10 mouse cellular contexts compared by ENCODE assay signal in the genomic region with DNA sequence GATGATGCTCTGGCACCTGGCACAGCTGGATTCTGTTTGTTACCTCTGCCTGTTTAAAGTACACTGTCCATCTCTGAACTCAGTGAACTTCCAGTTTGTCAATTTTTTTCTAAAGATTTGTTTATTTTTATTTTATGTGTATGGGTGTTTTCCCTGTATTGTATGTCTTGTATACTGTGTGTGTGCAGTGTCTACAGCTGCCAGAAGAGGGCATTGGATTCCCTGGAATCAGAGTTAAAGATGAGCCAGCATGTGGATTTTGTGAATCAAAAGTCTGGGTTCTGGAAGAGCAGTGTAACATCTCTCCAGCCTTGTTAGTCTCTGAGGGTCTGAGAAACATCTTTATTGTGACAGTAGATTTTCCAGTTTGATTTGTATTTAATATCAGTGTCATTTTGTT. TPM values are rescaled to one million over a fixed set of nuclear protein-coding genes. Genes with fewer than 3 reads are reported as not detected.
A peak's percentile ranks its signal among the peaks of the same experiment; 100 is the strongest.
DNase-seq lines count a peak whose midpoint lies in the region; ATAC-seq and TF ChIP-seq lines count a peak whose summit lies in the region.
"Had no signal": no experiment of that assay in that cellular context is flagged by ENCODE, and none has a peak within 500 bp of the region (broad histone marks: within the 10 kb centered on the region; RNA-seq: fewer than 3 reads in every experiment).

No protein-coding gene starts in this region.

- H3K9me3 ChIP-seq in forebrain, postnatal 0 days (ENCODE audit: low read length) = no peaks in the 10 kb centered on the region
- H3K9me3 ChIP-seq in forebrain, embryonic 11.5 days (ENCODE audit: control insufficient read depth, low read length) = no peaks in the 10 kb centered on the region
- no peaks in the 10 kb centered on the region for H3K9me3 ChIP-seq in liver, embryonic 14.5 days (ENCODE audit: control insufficient read depth, low read length)
- no peaks in the 10 kb centered on the region for H3K9me3 ChIP-seq in liver, embryonic 12.5 days (replicated peaks)
- H3K9me3 ChIP-seq in liver, postnatal 0 days (ENCODE audit: low read length) = no peaks in the 10 kb centered on the region
- H3K9me3 ChIP-seq: embryonic facial prominence, embryonic 15.5 days had no signal

- no peak for TF ChIP-seq EP300 in liver, embryonic 14.5 days (IDR thresholded peaks at IDR 0.05; ENCODE audit: low read depth)
- TF ChIP-seq EP300 in liver, postnatal 0 days (IDR thresholded peaks at IDR 0.05; ENCODE audit: low read depth) = no peak

- DNase-seq in forebrain, postnatal 0 days = peak; percentile 17
- DNase-seq in forebrain, embryonic 11.5 days (ENCODE audit: low spot score) = no peak
- DNase-seq in liver, embryonic 14.5 days (ENCODE audit: low read depth in 3 of 3, low spot score in 3 of 3) = no peak
- peak; percentile 25 for DNase-seq in R1 (ENCODE audit: low read depth, low spot score)
- DNase-seq in liver, postnatal 0 days = no peak
- DNase-seq in neural tube, embryonic 10.5 days (ENCODE audit: extremely low spot score, low spot score) = no peak

- H3K4me3 ChIP-seq in forebrain, postnatal 0 days (ENCODE audit: low read depth, low read length) = no peak overlapping the region
- no peak overlapping the region for H3K4me3 ChIP-seq in forebrain, embryonic 11.5 days (ENCODE audit: low read depth, low read length)
- H3K4me3 ChIP-seq in liver, embryonic 14.5 days (ENCODE audit: insufficient read depth in 1 of 2, low read depth in 2 of 2, low read length in 2 of 2) = no peak overlapping the region
- H3K4me3 ChIP-seq in liver, embryonic 12.5 days = no peak overlapping the region
- no peak overlapping the region for H3K4me3 ChIP-seq in liver, postnatal 0 days (ENCODE audit: low read depth, low read length)
- H3K4me3 ChIP-seq: embryonic facial prominence, embryonic 15.5 days had no signal

- TF ChIP-seq CTCF in forebrain, postnatal 0 days (IDR thresholded peaks at IDR 0.05; ENCODE audit: low read depth) = peak; percentile 62
- TF ChIP-seq CTCF in liver, embryonic 14.5 days (IDR thresholded peaks at IDR 0.05; ENCODE audit: low read depth) = peak; percentile 28; the same call in 1 of the 2 replicates
- peak; percentile 62 for TF ChIP-seq CTCF in liver, postnatal 0 days (IDR thresholded peaks at IDR 0.05; ENCODE audit: low read depth)

- ATAC-seq in forebrain, postnatal 0 days = 0 out of 2 replicates have a peak, but pooled peaks have one; percentile 32
- no peak for ATAC-seq in forebrain, embryonic 11.5 days (replicated peaks; ENCODE audit: low FRiP score)
- no peak for ATAC-seq in liver, embryonic 14.5 days (ENCODE audit: insufficient read depth)
- ATAC-seq in liver, embryonic 12.5 days = no peak
- ATAC-seq in liver, postnatal 0 days = no peak
- no peak for ATAC-seq in monocyte, adult 5-6 weeks (replicated peaks; ENCODE audit: insufficient number of reproducible peaks, low FRiP score, low TSS enrichment, poor library complexity, severe bottlenecking)

- peaks cover 39% of the 10 kb centered on the region for H3K36me3 ChIP-seq in forebrain, postnatal 0 days (ENCODE audit: insufficient read depth)
- peaks cover 7% of the 10 kb centered on the region; the same call in 1 of the 2 replicates for H3K36me3 ChIP-seq in forebrain, embryonic 11.5 days (ENCODE audit: control insufficient read depth, insufficient read depth, low read length)
- peaks cover 19% of the 10 kb centered on the region for H3K36me3 ChIP-seq in liver, embryonic 14.5 days (replicated peaks; ENCODE audit: control insufficient read depth, insufficient read depth, low read depth)
- H3K36me3 ChIP-seq in liver, embryonic 12.5 days = peaks cover 72% of the 10 kb centered on the region
- H3K36me3 ChIP-seq in liver, postnatal 0 days (replicated peaks; ENCODE audit: insufficient read depth, low read length) = peaks cover 24% of the 10 kb centered on the region

- no peak overlapping the region for H3K4me2 ChIP-seq in forebrain, postnatal 0 days (ENCODE audit: low read depth)
- H3K4me2 ChIP-seq in forebrain, embryonic 11.5 days (ENCODE audit: low read depth, low read length, severe bottlenecking) = no peak overlapping the region
- H3K4me2 ChIP-seq in liver, embryonic 14.5 days (ENCODE audit: low read depth) = no peak overlapping the region
- H3K4me2 ChIP-seq in liver, embryonic 12.5 days = no peak overlapping the region
- H3K4me2 ChIP-seq in liver, postnatal 0 days (ENCODE audit: low read depth, low read length) = no peak overlapping the region
- H3K4me2 ChIP-seq: embryonic facial prominence, embryonic 15.5 days had no signal

- no peak overlapping the region for H3K9ac ChIP-seq in forebrain, postnatal 0 days
- H3K9ac ChIP-seq in forebrain, embryonic 11.5 days (ENCODE audit: low read length) = no peak overlapping the region
- H3K9ac ChIP-seq in liver, embryonic 14.5 days (replicated peaks) = no peak overlapping the region
- no peak overlapping the region for H3K9ac ChIP-seq in liver, embryonic 12.5 days
- no peak overlapping the region for H3K9ac ChIP-seq in liver, postnatal 0 days (replicated peaks)
- H3K9ac ChIP-seq: embryonic facial prominence, embryonic 15.5 days had no signal

- H3K27ac ChIP-seq in forebrain, postnatal 0 days (ENCODE audit: low read depth, low read length) = no peak overlapping the region
- H3K27ac ChIP-seq in forebrain, embryonic 11.5 days (ENCODE audit: low read depth, low read length) = no peak overlapping the region
- no peak overlapping the region for H3K27ac ChIP-seq in liver, embryonic 14.5 days
- no peak overlapping the region for H3K27ac ChIP-seq in liver, embryonic 12.5 days
- H3K27ac ChIP-seq in liver, postnatal 0 days (ENCODE audit: low read depth) = no peak overlapping the region
- H3K27ac ChIP-seq: embryonic facial prominence, embryonic 15.5 days had no signal

- no peaks in the 10 kb centered on the region for H3K4me1 ChIP-seq in forebrain, postnatal 0 days (ENCODE audit: insufficient read depth)
- H3K4me1 ChIP-seq in forebrain, embryonic 11.5 days (replicated peaks; ENCODE audit: control insufficient read depth, insufficient read depth, low read length) = no peaks in the 10 kb centered on the region
- H3K4me1 ChIP-seq in liver, embryonic 14.5 days (replicated peaks; ENCODE audit: control insufficient read depth in 2 of 2, insufficient read depth in 2 of 2, low read length in 1 of 2) = no peaks in the 10 kb centered on the region; a peak in 1 of 4 replicates
- peaks cover 14% of the 10 kb centered on the region for H3K4me1 ChIP-seq in liver, embryonic 12.5 days
- H3K4me1 ChIP-seq in liver, postnatal 0 days (ENCODE audit: insufficient read depth) = no peaks in the 10 kb centered on the region
- H3K4me1 ChIP-seq: embryonic facial prominence, embryonic 15.5 days had no signal

- H3K27me3 ChIP-seq in forebrain, postnatal 0 days (ENCODE audit: insufficient read depth, low read length) = no peaks in the 10 kb centered on the region
- H3K27me3 ChIP-seq in forebrain, embryonic 11.5 days (ENCODE audit: control insufficient read depth, insufficient read depth, low read length) = no peaks in the 10 kb centered on the region
- H3K27me3 ChIP-seq in liver, embryonic 14.5 days (ENCODE audit: control insufficient read depth, insufficient read depth, low read length) = no peaks in the 10 kb centered on the region
- H3K27me3 ChIP-seq in liver, embryonic 12.5 days (replicated peaks) = no peaks in the 10 kb centered on the region
- H3K27me3 ChIP-seq in liver, postnatal 0 days (ENCODE audit: insufficient read depth, low read length) = no peaks in the 10 kb centered on the region
- H3K27me3 ChIP-seq: embryonic facial prominence, embryonic 15.5 days had no signal

RNA-seq across cellular contexts. Expression of gene Samd10, which starts 24.4 kb away (rescaled TPM):
- 64.9 and 85.6 TPM in 2 replicates for total RNA-seq in forebrain, postnatal 0 days (2014; rRNA removed)
- 82.6 and 108 TPM in 2 replicates for polyA plus RNA-seq in forebrain, postnatal 0 days (2015; fragmentation: Nextera tagmentation; extraction: Ambion mirVana)
- polyA plus RNA-seq in forebrain, embryonic 11.5 days (2014; fragmentation: Nextera tagmentation; extraction: Ambion mirVana) = 52.0 and 58.5 TPM in 2 replicates
- polyA plus RNA-seq in liver, embryonic 14.5 days (2012; rRNA removed) = 1.6 TPM in 2 replicates
- 1.5 TPM in 2 replicates for polyA plus RNA-seq in liver, embryonic 14.5 days (2014; fragmentation: Nextera tagmentation; extraction: Ambion mirVana)
- polyA plus RNA-seq in liver, embryonic 12.5 days (2016; fragmentation: Nextera tagmentation; extraction: Ambion mirVana) = 2.8 and 3.0 TPM in 2 replicates
- polyA plus RNA-seq in liver, postnatal 0 days (2015; fragmentation: Nextera tagmentation; extraction: Ambion mirVana) = 2.1 and 2.3 TPM in 2 replicates
- total RNA-seq in monocyte, adult 5-6 weeks (2017) = 1.5 to 5.5 TPM (median 4.5 TPM) in 3 replicates

RNA-seq across cellular contexts. Expression of gene Zfp512b, which starts 30.8 kb away (rescaled TPM):
- 74.6 and 75.6 TPM in 2 replicates for total RNA-seq in forebrain, postnatal 0 days (2014; rRNA removed)
- 44.7 and 62.3 TPM in 2 replicates for polyA plus RNA-seq in forebrain, postnatal 0 days (2015; fragmentation: Nextera tagmentation; extraction: Ambion mirVana)
- 53.7 and 60.7 TPM in 2 replicates for polyA plus RNA-seq in forebrain, embryonic 11.5 days (2014; fragmentation: Nextera tagmentation; extraction: Ambion mirVana)
- polyA plus RNA-seq in liver, embryonic 14.5 days (2012; rRNA removed) = 8.8 and 9.5 TPM in 2 replicates
- 4.4 and 6.5 TPM in 2 replicates for polyA plus RNA-seq in liver, embryonic 14.5 days (2014; fragmentation: Nextera tagmentation; extraction: Ambion mirVana)
- 22.2 and 23.4 TPM in 2 replicates for polyA plus RNA-seq in liver, embryonic 12.5 days (2016; fragmentation: Nextera tagmentation; extraction: Ambion mirVana)
- polyA plus RNA-seq in liver, postnatal 0 days (2015; fragmentation: Nextera tagmentation; extraction: Ambion mirVana) = 8.9 and 10.5 TPM in 2 replicates
- 6.6 to 20.6 TPM (median 10.2 TPM) in 3 replicates for total RNA-seq in monocyte, adult 5-6 weeks (2017)

RNA-seq across cellular contexts. Expression of gene Prpf6, which starts 31.7 kb away (rescaled TPM):
- total RNA-seq in forebrain, postnatal 0 days (2014; rRNA removed) = 45.8 and 49.6 TPM in 2 replicates
- polyA plus RNA-seq in forebrain, postnatal 0 days (2015; fragmentation: Nextera tagmentation; extraction: Ambion mirVana) = 43.7 and 46.5 TPM in 2 replicates
- 76.5 and 82.4 TPM in 2 replicates for polyA plus RNA-seq in forebrain, embryonic 11.5 days (2014; fragmentation: Nextera tagmentation; extraction: Ambion mirVana)
- 9.5 and 15.7 TPM in 2 replicates for polyA plus RNA-seq in liver, embryonic 14.5 days (2012; rRNA removed)
- polyA plus RNA-seq in liver, embryonic 14.5 days (2014; fragmentation: Nextera tagmentation; extraction: Ambion mirVana) = 22.3 and 25.9 TPM in 2 replicates
- 45.6 and 48.2 TPM in 2 replicates for polyA plus RNA-seq in liver, embryonic 12.5 days (2016; fragmentation: Nextera tagmentation; extraction: Ambion mirVana)
- 16.7 and 17.5 TPM in 2 replicates for polyA plus RNA-seq in liver, postnatal 0 days (2015; fragmentation: Nextera tagmentation; extraction: Ambion mirVana)
- total RNA-seq in monocyte, adult 5-6 weeks (2017) = 65.7 to 104 TPM (median 96.6 TPM) in 3 replicates

RNA-seq across cellular contexts. Expression of gene Gm29797, which starts 33.4 kb away (rescaled TPM):
- total RNA-seq in forebrain, postnatal 0 days (2014; rRNA removed) = not detected in 2 replicates
- not detected in 2 replicates for polyA plus RNA-seq in forebrain, postnatal 0 days (2015; fragmentation: Nextera tagmentation; extraction: Ambion mirVana)
- not detected in 2 replicates for polyA plus RNA-seq in forebrain, embryonic 11.5 days (2014; fragmentation: Nextera tagmentation; extraction: Ambion mirVana)
- polyA plus RNA-seq in liver, embryonic 14.5 days (2012; rRNA removed) = 0.08 and 0.09 TPM in 2 replicates
- 0.14 TPM in 1 of 2 replicates, not detected in the other for polyA plus RNA-seq in liver, embryonic 14.5 days (2014; fragmentation: Nextera tagmentation; extraction: Ambion mirVana)
- not detected in 2 replicates for polyA plus RNA-seq in liver, embryonic 12.5 days (2016; fragmentation: Nextera tagmentation; extraction: Ambion mirVana)
- polyA plus RNA-seq in liver, postnatal 0 days (2015; fragmentation: Nextera tagmentation; extraction: Ambion mirVana) = not detected in 2 replicates
- total RNA-seq in monocyte, adult 5-6 weeks (2017) = not detected in 3 replicates
- polyA plus RNA-seq: testis, adult 2 months had no signal

RNA-seq across cellular contexts. Expression of gene Uckl1, which starts 38.7 kb away (rescaled TPM):
- 55.8 and 59.1 TPM in 2 replicates for total RNA-seq in forebrain, postnatal 0 days (2014; rRNA removed)
- 42.7 and 43.0 TPM in 2 replicates for polyA plus RNA-seq in forebrain, postnatal 0 days (2015; fragmentation: Nextera tagmentation; extraction: Ambion mirVana)
- 51.0 and 51.5 TPM in 2 replicates for polyA plus RNA-seq in forebrain, embryonic 11.5 days (2014; fragmentation: Nextera tagmentation; extraction: Ambion mirVana)
- 30.8 and 33.3 TPM in 2 replicates for polyA plus RNA-seq in liver, embryonic 14.5 days (2012; rRNA removed)
- 18.7 and 21.6 TPM in 2 replicates for polyA plus RNA-seq in liver, embryonic 14.5 days (2014; fragmentation: Nextera tagmentation; extraction: Ambion mirVana)
- 30.7 and 32.7 TPM in 2 replicates for polyA plus RNA-seq in liver, embryonic 12.5 days (2016; fragmentation: Nextera tagmentation; extraction: Ambion mirVana)
- 20.3 and 22.8 TPM in 2 replicates for polyA plus RNA-seq in liver, postnatal 0 days (2015; fragmentation: Nextera tagmentation; extraction: Ambion mirVana)
- total RNA-seq in monocyte, adult 5-6 weeks (2017) = 106 to 183 TPM (median 161 TPM) in 3 replicates

Comparison
In these comparisons a context has a peak if more than half of its experiments do, and no peak if none do; other contexts are left out.
1. DNase-seq: peak in forebrain, postnatal 0 days (single experiment) and R1 (single experiment); none in forebrain, embryonic 11.5 days (single experiment), liver, embryonic 14.5 days (0 of 3), liver, postnatal 0 days (single experiment) and neural tube, embryonic 10.5 days (single experiment).
2. RNA of gene Samd10, which starts 24.4 kb away (polyA plus RNA-seq): 82.6 to 108 TPM in forebrain, postnatal 0 days and 52.0 to 58.5 TPM in forebrain, embryonic 11.5 days; 2.8 to 3.0 TPM in liver, embryonic 12.5 days, 2.1 to 2.3 TPM in liver, postnatal 0 days and 1.5 to 1.6 TPM in liver, embryonic 14.5 days; every median in the first group is over 10 times any median in the second.
3. Peak in every context shown above with its lines, with median percentiles within 50 percentile points of each other: CTCF ChIP-seq.